Mouse (Mus musculus) adrenal gland, adult 2 months (tissue): Measurements from ENCODE around the gene Tchp. TPM values are rescaled to one million over a fixed set of nuclear protein-coding genes. Genes with fewer than 3 reads are reported as not detected.
A peak's percentile ranks its signal among the peaks of the same experiment; 100 is the strongest.

Source experiments
- DNase-seq: peaks from one replicate; pipeline ENCODE4 v3.0.0; 2021
- polyA plus RNA-seq: library from polyadenylated mRNA; depleted of rRNA; stranded (reverse); fragments of >200 nt; gene quantifications from 2 replicates; pipeline ENCODE4 v1.2.3, GENCODE M21; 2012
- total RNA-seq, 2 experiments: library from RNA; stranded (reverse); gene quantifications; 2 replicates each; pipeline ENCODE4 v1.2.3; 2021

Gene Tchp
- total and polyA plus RNA-seq, 3 experiments: 5.5 to 14.2 (median 7.6) TPM

GRCm38 (mm10) chr5:114738707-114739241, 31.2 kb downstream of the Tchp start:
- DNase-seq: peak; percentile 61

GRCm38 (mm10) chr5:114740595-114740994, 33.0 kb downstream of the Tchp start:
- no peak for DNase-seq

GRCm38 (mm10) chr5:114742572-114742971, 35.0 kb downstream of the Tchp start:
- no peak for DNase-seq

- no peak for DNase-seq
These were observed 35.6 kb downstream of the Tchp start for GRCm38 (mm10) chr5:114742998-114743696.

- no peak for DNase-seq
These were observed 36.1 kb downstream of the Tchp start for GRCm38 (mm10) chr5:114743697-114744090.

- no peak for DNase-seq
These were observed 38.0 kb downstream of the Tchp start for GRCm38 (mm10) chr5:114745581-114745980.

GRCm38 (mm10) chr5:114746886-114747285, 39.3 kb downstream of the Tchp start:
- no peak for DNase-seq

GRCm38 (mm10) chr5:114747521-114747920, 40.0 kb downstream of the Tchp start:
- no peak for DNase-seq

GRCm38 (mm10) chr5:114750325-114750724, 42.8 kb downstream of the Tchp start:
- no peak for DNase-seq

GRCm38 (mm10) chr5:114752397-114752796, 44.8 kb downstream of the Tchp start:
- DNase-seq: no peak

GRCm38 (mm10) chr5:114753384-114753783, 45.8 kb downstream of the Tchp start:
- DNase-seq: no peak

- DNase-seq: no peak
These were observed 52.1 kb downstream of the Tchp start for GRCm38 (mm10) chr5:114759536-114760090.

- DNase-seq: no peak
These were observed 54.4 kb downstream of the Tchp start for GRCm38 (mm10) chr5:114761980-114762379.

GRCm38 (mm10) chr5:114764812-114765735, 57.5 kb downstream of the Tchp start:
- DNase-seq: peak; percentile 46

- no peak for DNase-seq
These were observed 59.1 kb downstream of the Tchp start for GRCm38 (mm10) chr5:114766686-114767085.

GRCm38 (mm10) chr5:114767185-114767584, 59.6 kb downstream of the Tchp start:
- no peak for DNase-seq

- DNase-seq: no peak
These were observed 62.2 kb downstream of the Tchp start for GRCm38 (mm10) chr5:114769786-114770185.

GRCm38 (mm10) chr5:114771796-114772195, 64.2 kb downstream of the Tchp start:
- DNase-seq: no peak
